Mouse (Mus musculus): ENCODE results near the gene 4833423E24Rik. TPM values are rescaled to one million over a fixed set of nuclear protein-coding genes. Genes with fewer than 3 reads are reported as not detected.

The 4833423E24Rik gene
- polyA plus RNA-seq, 1 experiment, result not detected

DNA sequence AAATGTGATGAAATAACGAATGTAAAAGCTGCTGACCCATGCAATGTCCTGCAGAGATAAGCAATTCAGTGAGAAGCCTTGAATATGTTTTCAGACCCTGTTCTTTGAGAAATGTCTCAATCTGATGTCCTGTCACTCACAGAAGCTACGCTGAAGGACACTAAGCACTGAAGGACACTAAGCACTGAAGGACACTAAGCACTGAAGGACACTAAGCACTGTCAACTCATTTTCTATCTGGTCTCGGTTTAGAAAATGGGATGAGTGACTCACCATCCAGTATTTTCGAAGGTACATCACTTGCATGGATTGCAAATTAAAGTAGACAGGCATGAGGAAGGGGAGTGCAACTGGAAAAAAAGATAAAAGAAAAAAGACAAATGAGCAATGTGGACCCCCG, 28.4 kb downstream of the 4833423E24Rik start:
- H3K9me3 ChIP-seq (ENCODE audit: control insufficient read depth, low read length), result no peaks in the 10 kb centered on the region; the same call in 1 of the 2 replicates
- no peaks in the 10 kb centered on the region for H3K36me3 ChIP-seq (ENCODE audit: control insufficient read depth)
- no peaks in the 10 kb centered on the region for H3K4me1 ChIP-seq (ENCODE audit: control insufficient read depth)
- no peaks in the 10 kb centered on the region for H3K27me3 ChIP-seq (ENCODE audit: control insufficient read depth)
- no peak overlapping the region for H3K4me3 ChIP-seq (replicated peaks)
- TF ChIP-seq GATA1 (IDR thresholded peaks at IDR 0.05; ENCODE audit: low read length) (no peak), TAL1 (IDR thresholded peaks at IDR 0.05; ENCODE audit: low read length) (no peak)

GRCm38 (mm10) chr2:85466801-85467325, 52.0 kb downstream of the 4833423E24Rik start:
- H3K36me3 ChIP-seq (ENCODE audit: control insufficient read depth), result no peaks in the 10 kb centered on the region
- TF ChIP-seq GATA1 (IDR thresholded peaks at IDR 0.05; ENCODE audit: low read length) (no peak), TAL1 (IDR thresholded peaks at IDR 0.05; ENCODE audit: low read length) (no peak)
- no peaks in the 10 kb centered on the region for H3K27me3 ChIP-seq (ENCODE audit: control insufficient read depth)
- H3K4me1 ChIP-seq (ENCODE audit: control insufficient read depth), result no peaks in the 10 kb centered on the region
- H3K9me3 ChIP-seq (ENCODE audit: control insufficient read depth, low read length), result no peaks in the 10 kb centered on the region; the same call in 1 of the 2 replicates
- H3K4me3 ChIP-seq (replicated peaks), result no peak overlapping the region

GRCm38 (mm10) chr2:85443539-85443938, 75.3 kb downstream of the 4833423E24Rik start, which contains the start of gene Olfr995:
Olfr995 (minus strand) TSS chr2:85443639.
- TF ChIP-seq GATA1 (IDR thresholded peaks at IDR 0.05; ENCODE audit: low read length) (no peak), TAL1 (IDR thresholded peaks at IDR 0.05; ENCODE audit: low read length) (no peak)
- Histone ChIP-seq H3K4me1 (ENCODE audit: control insufficient read depth) (no peaks in the 10 kb centered on the region), H3K9me3 (ENCODE audit: control insufficient read depth, low read length) (no peaks in the 10 kb centered on the region), H3K27me3 (ENCODE audit: control insufficient read depth) (no peaks in the 10 kb centered on the region), H3K4me3 (replicated peaks) (no peak within 1 kb of the TSS), H3K36me3 (ENCODE audit: control insufficient read depth) (no peaks in the 10 kb centered on the region)

DNA sequence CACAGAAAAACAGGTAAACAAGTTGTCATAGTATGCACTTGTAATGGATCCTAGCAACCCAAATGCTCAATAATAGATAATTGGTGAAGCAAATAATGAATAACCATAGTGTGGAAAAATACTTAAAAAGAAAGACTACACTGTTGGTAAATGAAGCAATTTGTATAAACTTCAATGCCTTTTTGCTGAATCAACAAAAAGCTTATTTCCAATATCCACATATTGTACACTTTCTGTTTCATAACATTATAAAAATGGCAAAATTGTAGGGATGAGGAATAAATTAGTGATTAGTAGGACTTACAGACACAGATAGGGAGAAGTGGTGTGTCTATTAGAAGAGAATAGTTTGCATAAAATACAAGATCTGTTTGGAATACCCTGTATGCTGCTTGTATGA, 76.3 kb downstream of the 4833423E24Rik start:
- H3K27me3 ChIP-seq (ENCODE audit: control insufficient read depth), result no peaks in the 10 kb centered on the region
- no peak for TF ChIP-seq TAL1 (IDR thresholded peaks at IDR 0.05; ENCODE audit: low read length)
- TF ChIP-seq GATA1 (IDR thresholded peaks at IDR 0.05; ENCODE audit: low read length), result no peak

DNA sequence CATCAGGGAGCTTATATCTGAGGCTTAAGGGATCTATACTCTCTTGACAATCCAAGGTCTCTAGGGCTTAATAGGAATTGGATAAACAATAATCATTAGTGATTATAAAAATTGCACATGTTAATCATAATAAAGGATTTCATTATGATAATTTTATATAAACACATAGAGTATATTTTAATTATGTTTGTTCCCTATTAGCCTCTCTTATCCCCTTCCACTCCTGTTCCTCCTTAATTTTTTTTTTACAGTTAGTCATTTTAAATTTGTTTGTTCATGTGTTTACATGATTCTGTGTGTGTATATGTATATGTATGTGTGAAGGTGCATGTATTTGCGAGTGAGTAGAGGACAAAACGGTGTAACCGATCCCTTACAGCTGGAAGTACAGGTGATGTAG, 82.5 kb downstream of the 4833423E24Rik start, which contains the start of gene Olfr994:
Gene Olfr994, minus strand, starts transcription at position 101 of the 400 bp plus-strand sequence.
- H3K4me1 ChIP-seq (ENCODE audit: control insufficient read depth), result no peaks in the 10 kb centered on the region
- H3K36me3 ChIP-seq (ENCODE audit: control insufficient read depth), result no peaks in the 10 kb centered on the region
- H3K4me3 ChIP-seq (replicated peaks), result no peak within 1 kb of the TSS
- no peaks in the 10 kb centered on the region for H3K27me3 ChIP-seq (ENCODE audit: control insufficient read depth)
- TF ChIP-seq GATA1 (IDR thresholded peaks at IDR 0.05; ENCODE audit: low read length), result no peak
- no peak for TF ChIP-seq TAL1 (IDR thresholded peaks at IDR 0.05; ENCODE audit: low read length)
- H3K9me3 ChIP-seq (ENCODE audit: control insufficient read depth, low read length), result no peaks in the 10 kb centered on the region

More for the DNA sequence above, 76.3 kb downstream of the 4833423E24Rik start:
- Histone ChIP-seq H3K9me3 (ENCODE audit: control insufficient read depth, low read length) (no peaks in the 10 kb centered on the region), H3K36me3 (ENCODE audit: control insufficient read depth) (no peaks in the 10 kb centered on the region), H3K4me3 (replicated peaks) (no peak overlapping the region), H3K4me1 (ENCODE audit: control insufficient read depth) (no peaks in the 10 kb centered on the region)

Other genes with a start within 250 kb of the 4833423E24Rik start
- gene Olfr987, start 179.7 kb downstream of the 4833423E24Rik start, polyA plus RNA-seq (2012), result not detected in 2 replicates
- gene Olfr988, start 155.8 kb downstream of the 4833423E24Rik start, polyA plus RNA-seq (2012), result not detected in 2 replicates
- gene Olfr992, start 109.6 kb downstream of the 4833423E24Rik start, polyA plus RNA-seq (2012), result not detected in 2 replicates
- gene Olfr993, start 104.1 kb downstream of the 4833423E24Rik start, polyA plus RNA-seq (2012), result not detected in 2 replicates
- not detected in 2 replicates for gene Olfr994, start 82.6 kb downstream of the 4833423E24Rik start, polyA plus RNA-seq (2012)
- gene Olfr995, start 75.4 kb downstream of the 4833423E24Rik start, polyA plus RNA-seq (2012), result not detected in 2 replicates
- gene Olfr996, start 60.2 kb upstream of the 4833423E24Rik start, polyA plus RNA-seq (2012), result not detected in 2 replicates
- not detected in 2 replicates for gene Olfr998, start 69.9 kb upstream of the 4833423E24Rik start, polyA plus RNA-seq (2012)
- gene Olfr1000, start 92.9 kb upstream of the 4833423E24Rik start, polyA plus RNA-seq (2012), result not detected in 2 replicates
- not detected in 2 replicates for gene Olfr1002, start 131.7 kb upstream of the 4833423E24Rik start, polyA plus RNA-seq (2012)
- gene Olfr154, start 145.4 kb upstream of the 4833423E24Rik start, polyA plus RNA-seq (2012), result not detected in 2 replicates
- gene Olfr1006, start 159.7 kb upstream of the 4833423E24Rik start, polyA plus RNA-seq (2012), result not detected in 2 replicates
- gene Olfr1008, start 170.4 kb upstream of the 4833423E24Rik start, polyA plus RNA-seq (2012), result not detected in 2 replicates
- not detected in 2 replicates for gene Olfr1009, start 196.4 kb upstream of the 4833423E24Rik start, polyA plus RNA-seq (2012)
- not detected in 2 replicates for gene Olfr1012, start 243.7 kb upstream of the 4833423E24Rik start, polyA plus RNA-seq (2012)
- gene Olfr1013, start 248.1 kb upstream of the 4833423E24Rik start, polyA plus RNA-seq (2012), result not detected in 2 replicates

Data from erythroblast, embryonic 14.5 days (primary cell).